Mouse (Mus musculus): ENCODE data around the gene Hoxc5.

Hoxc5 gene

DNA sequence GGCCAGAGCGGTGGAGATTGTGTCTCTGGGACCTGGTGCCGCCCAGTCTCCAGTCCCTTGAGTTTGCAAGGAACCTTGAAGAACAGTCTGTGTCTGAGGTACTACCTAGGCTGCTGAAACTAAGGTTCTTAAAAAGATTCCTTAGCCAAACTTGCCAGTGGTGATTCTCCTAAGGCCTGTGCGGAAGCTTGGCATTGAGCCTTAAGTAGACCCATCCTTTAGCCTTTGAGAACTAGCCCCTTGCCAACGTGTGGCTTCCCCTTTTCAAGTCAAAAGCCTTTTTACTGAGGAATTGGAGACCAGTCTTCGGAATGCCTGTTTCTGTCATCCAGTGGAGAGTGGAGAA lies 23.8 kb upstream of the Hoxc5 start:
- in situ Hi-C loops (cut with MseI, MboI): loop anchor here (10.0 to 25.0 kb wide), 2 partner anchors 159 to 181 kb away; no protein-coding TSS in a partner anchor

DNA sequence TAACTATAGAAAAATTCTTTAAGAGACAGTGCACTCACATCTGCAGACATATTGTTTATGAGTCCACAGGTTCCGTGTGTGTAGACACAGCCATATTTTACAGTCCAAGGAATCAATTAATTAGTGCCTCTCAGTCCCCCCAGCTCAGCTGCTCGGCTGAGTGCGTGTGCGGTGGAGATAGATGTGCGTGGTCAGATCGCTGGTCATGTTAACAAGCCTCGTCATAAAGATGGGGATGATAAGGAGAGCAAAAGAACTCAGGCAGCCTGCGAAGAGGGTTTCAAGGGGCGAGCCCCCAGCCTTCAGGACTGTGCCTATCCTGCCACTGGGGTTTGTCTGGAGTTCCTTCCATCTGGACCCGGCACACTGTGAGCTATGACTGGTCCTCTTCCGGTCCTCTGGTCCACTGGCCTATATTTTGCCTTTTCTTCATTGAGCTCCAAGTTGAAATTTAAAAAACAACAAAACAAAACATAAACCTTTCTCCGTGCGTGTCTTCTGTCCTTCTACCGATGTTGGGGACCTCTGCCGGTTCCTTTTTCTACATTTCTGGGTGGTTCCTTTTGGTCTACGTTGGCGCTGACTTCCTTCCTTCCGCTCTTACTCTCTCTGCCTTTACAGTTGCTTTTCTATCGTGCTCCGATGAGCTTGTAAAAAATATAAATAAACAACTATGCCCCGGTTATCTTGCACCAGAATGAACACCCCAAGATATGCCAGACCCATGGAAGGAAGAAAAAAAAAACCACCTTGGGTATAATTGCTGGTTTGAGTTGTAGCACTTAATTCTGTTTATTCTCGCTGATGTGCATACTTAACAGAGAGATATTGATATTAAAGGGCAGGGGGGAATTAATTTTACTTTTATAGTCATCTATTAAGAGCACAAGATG lies 21.8 kb upstream of the Hoxc5 start:
- in situ Hi-C loops (cut with MseI, MboI): loop anchor here (10.0 to 25.0 kb wide), 2 partner anchors 161 to 183 kb away; no protein-coding TSS in a partner anchor

DNA sequence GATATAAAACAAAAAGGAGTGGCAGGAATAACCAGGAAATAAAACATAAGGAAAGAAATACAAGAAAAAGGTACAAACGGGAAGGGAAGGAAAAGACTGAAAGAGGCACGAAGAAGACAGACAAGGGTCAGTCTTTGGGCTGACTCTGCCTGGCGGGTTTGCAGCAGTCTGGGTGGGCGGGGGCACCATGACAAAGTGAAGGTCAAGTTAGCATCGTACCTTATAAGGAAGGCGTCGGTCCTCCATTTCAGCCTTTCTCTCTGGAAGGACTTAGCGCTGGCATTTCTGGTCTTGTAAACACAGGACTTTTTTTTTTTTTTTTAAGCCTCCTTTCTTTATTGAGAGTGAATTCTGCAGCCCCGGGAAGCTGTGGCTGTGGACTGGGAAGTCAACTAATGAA lies 20.0 kb upstream of the Hoxc5 start:
- in situ Hi-C loops (cut with MseI, MboI): loop anchor here (10.0 to 25.0 kb wide), 2 partner anchors 162 to 185 kb away; no protein-coding TSS in a partner anchor

DNA sequence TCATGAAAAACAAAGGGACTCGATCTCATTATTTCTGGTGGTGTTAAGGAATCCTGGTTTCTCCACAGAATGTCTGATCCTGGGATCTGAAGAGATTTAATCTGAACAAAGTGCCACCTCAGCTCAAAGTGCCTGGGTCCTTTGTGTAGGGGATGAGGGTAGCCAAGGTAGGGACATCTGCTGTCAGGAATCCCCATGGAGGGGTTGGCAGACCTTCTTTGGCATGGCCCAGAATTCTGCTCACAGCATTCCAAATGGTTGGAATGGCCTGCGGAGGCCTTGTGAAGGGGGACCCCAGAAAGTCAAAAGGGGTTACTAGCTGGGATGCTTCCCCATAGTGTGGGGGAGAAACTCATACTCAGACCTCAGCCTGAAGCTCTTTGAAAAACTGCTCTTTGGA lies 18.4 kb upstream of the Hoxc5 start:
- in situ Hi-C loops (cut with MseI, MboI): loop anchor here (10.0 to 25.0 kb wide), 2 partner anchors 164 to 187 kb away; no protein-coding TSS in a partner anchor

DNA sequence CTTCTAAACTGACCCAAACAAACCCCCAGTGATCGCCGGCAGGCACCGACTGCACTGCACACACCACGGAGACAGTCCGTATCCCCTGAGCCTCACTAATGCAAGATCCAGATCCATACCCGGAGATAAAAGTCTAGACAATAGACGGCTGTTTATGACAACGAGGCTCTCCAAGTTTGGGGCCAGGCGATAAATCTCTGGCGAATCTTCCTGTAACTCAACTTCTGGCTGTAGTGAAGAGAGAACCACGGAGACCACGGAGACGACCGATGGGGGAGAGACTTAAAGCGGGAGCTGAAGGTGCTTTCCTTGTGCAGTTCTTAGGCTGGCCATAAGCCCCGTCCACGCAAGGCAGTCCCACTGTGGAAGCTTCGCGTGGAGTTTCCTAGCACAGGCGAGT lies 17.5 kb upstream of the Hoxc5 start:
- in situ Hi-C loops (cut with MseI, MboI): loop anchor here (10.0 to 25.0 kb wide), 2 partner anchors 165 to 187 kb away; no protein-coding TSS in a partner anchor

DNA sequence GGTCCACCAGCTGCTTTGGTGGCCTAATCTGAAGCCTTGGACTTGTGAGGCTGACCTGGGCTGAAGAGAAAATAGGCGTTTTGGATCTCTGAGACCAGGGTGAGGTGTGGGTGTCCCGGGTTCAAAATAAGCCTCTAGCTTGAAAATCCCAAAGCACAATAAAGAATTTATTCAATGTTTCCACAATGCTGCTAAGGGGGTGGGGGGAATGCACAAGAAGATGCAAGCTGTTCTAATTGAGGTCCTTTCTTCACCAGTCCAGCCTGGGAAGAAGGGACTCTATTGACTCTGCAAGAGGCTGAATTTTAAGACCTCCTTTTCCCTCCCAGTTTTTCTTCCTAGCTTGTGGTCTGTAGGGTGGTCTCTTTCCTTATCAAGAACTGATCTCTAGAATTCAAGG lies 16.4 kb upstream of the Hoxc5 start:
- in situ Hi-C loops (cut with MseI, MboI): no loop called here

DNA sequence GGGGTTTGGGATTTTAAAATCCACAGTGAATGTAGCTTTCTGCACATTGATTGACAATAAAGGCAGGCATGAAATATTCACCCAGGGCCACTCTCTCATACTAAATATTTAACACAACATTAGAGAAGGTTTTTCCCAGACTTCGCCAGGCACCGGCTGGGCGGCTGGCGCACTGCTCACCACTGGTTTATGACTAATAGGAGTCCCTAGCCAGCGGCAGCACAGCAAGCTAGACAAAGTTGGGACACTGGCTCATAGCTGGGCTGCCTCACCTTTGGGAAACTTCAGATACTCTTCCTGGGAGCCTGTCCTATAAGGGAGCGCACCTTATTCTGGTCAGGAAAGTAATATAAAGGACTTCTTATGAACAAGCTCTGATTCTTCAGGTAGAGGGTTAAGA lies 13.7 kb upstream of the Hoxc5 start:
- in situ Hi-C loops (cut with MseI, MboI): no loop called here

DNA sequence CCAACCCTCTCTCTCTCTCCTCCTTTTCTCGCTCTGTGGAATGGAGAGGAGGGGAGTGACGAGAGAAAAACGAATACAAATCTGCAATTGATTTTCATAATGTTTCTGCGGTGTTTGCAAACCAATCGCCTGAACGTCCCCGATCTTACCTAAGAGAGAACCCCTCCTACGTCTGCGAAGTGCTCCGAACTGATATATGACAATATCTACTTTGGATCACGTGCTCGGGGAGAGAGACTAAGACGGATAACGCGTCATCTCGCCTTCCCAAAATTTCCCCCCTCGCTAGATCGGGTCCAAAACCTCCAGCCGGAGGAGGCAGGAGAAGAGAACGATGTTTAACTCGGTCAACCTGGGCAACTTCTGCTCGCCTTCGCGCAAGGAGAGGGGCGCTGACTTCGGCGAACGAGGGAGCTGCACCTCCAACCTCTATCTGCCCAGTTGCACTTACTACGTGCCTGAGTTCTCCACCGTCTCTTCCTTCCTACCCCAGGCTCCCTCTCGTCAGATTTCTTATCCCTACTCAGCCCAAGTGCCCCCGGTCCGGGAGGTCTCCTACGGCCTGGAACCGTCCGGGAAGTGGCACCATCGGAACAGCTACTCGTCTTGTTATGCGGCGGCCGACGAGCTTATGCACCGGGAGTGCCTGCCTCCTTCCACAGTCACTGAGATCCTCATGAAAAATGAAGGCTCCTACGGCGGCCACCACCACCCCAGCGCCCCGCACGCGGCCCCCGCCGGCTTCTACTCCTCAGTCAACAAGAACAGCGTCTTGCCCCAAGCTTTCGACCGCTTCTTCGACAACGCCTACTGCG lies 12.8 kb upstream of the Hoxc5 start, which contains the start of gene Hoxc11:
TSS of gene Hoxc11 (plus strand) at position 236 of the 815 bp plus-strand sequence.
- in situ Hi-C loops (cut with MseI, MboI): no loop called here

DNA sequence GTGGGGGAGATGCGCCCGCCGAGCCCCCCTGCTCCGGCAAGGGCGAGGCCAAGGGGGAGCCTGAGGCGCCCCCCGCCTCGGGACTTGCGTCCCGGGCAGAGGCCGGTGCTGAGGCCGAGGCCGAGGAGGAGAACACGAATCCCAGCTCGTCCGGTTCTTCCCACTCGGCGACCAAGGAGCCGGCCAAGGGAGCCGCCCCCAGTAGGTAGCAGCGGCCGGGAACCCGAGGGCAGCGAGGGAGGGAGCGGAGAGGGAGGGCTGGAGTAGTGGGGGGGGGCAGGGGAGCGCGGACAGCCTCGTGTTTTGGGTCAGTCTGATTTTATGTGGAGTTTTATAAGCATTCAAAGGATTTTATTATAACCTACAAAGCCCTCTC lies 12.2 kb upstream of the Hoxc5 start:
- in situ Hi-C loops (cut with MseI, MboI): no loop called here

DNA sequence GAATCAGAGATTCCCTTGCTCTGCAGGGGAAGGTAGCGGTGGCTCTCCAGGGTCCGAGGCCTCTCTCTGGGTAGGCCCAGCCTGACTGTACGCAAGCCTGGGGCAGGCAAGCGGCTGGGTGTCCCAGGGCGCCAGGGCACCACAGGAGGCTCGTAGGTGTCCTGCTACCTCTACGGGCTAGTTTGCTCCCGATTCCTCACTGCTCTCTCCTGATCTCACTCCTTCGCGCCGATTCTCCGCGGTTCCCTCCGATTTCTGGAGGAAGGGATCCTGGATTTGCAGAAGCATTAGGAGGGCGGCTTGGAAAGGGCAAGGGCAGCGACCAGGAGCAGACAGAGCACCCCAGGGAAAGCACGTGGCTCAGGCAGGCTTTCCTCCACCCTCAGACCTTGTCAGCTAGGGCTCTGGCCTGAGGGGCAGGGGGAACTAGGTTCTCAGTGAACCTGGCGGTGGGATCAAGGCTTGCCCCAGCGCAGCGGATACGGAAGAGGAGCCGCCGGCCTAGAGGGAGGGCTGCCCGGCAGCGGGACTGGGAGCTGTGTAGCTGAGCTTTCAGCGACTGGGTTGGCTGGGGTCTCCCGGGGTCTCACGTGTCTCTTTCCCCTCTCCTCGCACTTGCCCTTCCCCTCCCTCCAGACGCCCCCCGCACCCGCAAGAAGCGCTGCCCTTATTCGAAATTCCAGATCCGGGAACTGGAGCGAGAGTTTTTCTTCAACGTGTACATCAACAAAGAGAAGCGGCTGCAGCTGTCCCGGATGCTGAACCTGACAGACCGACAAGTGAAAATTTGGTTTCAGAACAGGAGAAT lies 11.2 kb upstream of the Hoxc5 start:
- in situ Hi-C loops (cut with MseI, MboI): no loop called here

DNA sequence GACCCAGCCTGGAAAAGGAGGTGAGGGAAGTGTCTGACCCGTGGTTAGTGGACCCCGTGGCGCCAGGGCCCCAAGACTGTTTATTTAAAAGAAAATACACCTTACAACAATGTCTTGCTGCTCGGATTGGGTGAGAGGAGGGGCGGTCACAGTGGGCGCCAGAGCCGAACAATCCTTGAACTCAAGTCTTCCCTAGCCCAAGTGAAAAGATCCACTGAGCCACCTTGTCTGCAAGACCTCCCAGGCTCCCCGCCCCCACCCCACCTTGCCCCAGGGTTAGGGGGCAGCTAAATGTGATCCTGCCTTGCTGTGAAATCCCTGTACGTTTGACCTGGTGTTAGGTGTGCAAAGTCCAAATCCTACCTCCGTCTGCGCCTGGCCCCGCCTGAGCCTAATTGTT lies 10.3 kb upstream of the Hoxc5 start:
- in situ Hi-C loops (cut with MseI, MboI): no loop called here

DNA sequence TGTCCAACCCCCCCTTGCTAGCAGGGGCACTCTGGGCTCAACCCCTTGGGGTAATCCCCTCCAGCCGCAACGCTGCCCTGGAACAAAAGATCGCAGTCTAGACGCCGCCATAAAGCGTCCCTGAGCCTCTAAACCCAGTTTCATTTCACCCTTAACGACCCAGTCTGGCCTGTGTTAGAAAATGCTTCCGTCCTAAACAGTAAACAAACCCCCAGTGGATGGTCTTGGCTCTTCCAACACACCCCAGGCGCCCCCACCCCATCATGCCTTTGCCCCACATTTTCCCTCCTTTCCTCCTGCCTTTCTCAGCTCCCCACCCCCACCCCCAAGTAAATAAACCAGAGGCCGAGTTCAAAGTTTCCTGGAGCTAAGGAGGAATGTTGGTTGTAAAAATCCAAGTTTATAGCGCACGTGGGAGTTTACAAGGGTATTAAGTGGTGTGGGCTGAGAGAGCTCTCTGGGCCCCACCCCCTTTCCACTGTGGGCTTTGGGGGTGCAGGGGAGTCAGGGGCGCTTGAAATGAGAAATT lies 7.5 kb upstream of the Hoxc5 start:
- in situ Hi-C loops (cut with MseI, MboI): no loop called here

DNA sequence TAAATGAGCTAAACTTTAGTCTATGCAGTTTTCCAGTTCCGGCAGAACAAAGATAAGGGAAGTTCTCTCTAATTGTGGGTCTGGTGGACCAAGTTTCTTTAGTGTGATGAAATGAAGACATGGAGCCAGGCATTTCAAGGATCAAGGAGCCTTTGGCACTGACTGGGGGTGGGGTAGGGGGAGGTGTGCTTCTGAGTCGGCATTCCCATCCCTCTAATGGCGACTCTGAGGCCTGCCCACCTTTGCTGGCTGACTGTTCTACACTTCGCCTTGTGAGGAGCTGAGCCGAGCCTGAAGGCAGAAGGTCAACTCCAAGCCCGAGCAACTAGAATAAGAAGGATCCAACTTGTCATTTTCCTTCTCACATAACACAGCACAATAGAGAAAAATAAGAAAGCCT lies 5.5 kb upstream of the Hoxc5 start:
- in situ Hi-C loops (cut with MseI, MboI): no loop called here

DNA sequence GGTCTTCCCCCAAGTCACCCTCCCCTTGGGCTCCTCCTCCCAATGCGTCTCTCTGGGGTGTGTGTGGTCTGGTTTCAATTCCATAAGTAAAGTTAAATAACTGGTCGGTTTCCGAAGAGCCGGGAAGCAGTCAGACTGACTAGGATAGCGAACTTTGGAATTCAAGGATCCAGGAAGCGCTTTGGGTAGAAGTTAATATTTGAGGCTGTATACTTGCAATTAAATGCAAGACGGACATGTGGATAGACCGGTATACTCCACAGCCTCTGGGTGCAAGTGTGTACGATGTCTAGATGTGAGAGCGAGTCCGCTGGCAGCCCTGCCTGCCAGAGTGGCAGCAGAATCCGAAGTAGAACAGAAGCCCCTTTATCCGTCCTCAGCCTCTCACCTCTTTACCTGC lies 4.8 kb upstream of the Hoxc5 start:
- in situ Hi-C loops (cut with MseI, MboI): no loop called here

DNA sequence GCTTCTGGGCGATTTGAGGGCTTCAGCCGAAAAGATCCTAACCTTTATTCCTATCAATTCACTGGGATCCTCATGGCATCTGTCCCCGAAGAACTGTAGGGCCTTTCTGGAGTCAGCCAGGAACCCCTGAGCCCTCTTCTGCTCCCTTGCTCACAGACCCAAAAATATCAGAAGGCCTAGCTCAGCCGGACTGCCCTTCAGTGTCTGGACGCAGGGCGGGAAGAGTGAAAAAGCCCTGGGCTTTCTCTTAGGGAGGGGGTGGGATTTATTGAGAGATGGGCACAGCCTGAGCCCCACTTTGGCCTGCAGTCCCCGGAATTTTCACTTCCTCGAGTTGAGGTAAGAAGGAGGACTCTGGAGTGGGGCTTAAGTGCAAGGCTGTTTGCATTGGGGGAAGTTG lies 4.0 kb upstream of the Hoxc5 start:
- in situ Hi-C loops (cut with MseI, MboI): no loop called here

DNA sequence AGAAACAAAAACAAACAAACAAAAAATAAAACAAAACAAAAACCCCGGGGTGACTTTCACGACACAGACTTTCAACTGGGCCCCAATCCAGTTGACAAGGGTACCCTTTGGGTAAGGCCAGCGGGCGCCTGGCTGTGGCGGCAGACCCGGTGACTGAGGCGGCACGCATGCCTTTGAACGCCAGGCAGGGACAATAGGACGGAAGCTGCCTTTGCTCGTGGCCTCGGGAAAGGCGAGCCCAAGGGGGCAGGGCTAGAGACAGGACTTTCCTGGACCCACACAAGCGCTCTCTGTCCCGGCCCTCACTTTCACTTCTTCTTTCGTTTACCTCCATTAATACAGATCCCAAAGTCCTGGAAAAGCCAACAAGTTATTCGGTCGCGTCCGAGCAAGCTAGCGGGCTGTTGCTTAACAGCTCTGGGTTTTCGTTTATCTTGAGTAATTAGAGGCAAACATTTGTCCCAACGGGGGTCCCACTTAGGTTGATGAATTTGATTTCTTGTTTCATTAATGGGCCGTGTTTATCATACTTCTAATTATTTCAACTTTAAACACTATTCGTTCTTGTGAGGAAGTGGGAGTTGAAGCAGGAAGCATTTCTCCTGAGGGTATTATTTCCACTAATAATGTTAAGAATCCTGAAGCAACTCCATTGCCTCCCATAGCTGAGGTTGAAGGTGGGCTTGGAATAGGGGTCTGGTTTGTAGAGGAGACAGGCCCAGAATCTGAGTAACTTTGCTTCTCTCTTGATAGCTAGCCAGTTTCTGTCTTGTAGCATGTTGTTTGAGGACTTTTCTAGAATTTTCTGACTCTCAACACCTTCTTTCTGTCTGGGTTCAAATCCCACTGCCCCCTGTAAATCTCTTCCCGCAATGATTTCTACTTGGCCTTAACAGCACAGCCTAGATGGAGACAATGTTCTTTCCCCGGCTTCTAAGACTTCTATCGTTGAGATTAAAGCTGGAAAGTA lies 3.3 kb upstream of the Hoxc5 start:
- in situ Hi-C loops (cut with MseI, MboI): no loop called here

DNA sequence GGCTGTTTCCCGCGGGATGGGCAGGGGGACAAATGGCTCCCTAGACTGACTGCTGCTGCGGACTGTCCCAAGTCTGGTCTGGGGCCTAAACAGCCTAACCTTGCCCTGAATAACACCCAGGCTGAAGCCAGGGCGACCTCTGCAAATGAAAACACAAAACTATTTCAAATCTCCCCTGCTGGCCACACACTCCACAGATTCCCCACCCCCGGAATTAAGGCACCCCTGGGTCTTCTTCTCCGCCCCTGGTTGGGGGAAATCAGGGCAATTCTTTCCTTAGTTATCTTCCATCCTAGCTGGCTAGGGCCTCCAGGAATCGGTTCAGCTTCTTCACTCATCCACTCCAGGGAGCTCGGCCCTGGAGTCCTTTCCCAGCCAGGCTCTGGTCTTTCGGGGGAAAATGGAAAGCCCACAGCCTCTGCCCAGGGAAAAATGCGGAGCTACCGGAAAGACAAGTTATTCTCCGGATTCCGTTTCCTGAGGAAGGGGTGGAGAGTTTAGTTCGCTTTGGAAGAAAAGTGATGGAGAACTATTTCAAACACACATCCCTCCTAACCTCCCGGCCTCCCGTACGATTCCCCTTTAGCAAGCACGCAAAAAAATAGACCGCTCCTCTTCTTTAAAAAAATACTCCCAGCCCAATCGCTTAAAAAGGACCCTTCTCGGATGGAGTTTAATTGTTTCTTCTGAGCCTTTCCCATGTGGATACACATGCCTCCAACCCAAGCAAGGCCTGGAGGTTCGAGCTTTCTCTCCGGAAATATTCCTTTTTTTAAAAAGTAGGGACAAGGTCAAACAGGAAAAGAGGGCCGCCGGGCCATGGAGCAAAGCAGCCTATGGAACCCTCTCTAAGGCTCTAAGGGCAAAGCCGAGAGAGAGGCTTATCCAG lies 2.0 kb upstream of the Hoxc5 start:
- in situ Hi-C loops (cut with MseI, MboI): no loop called here

DNA sequence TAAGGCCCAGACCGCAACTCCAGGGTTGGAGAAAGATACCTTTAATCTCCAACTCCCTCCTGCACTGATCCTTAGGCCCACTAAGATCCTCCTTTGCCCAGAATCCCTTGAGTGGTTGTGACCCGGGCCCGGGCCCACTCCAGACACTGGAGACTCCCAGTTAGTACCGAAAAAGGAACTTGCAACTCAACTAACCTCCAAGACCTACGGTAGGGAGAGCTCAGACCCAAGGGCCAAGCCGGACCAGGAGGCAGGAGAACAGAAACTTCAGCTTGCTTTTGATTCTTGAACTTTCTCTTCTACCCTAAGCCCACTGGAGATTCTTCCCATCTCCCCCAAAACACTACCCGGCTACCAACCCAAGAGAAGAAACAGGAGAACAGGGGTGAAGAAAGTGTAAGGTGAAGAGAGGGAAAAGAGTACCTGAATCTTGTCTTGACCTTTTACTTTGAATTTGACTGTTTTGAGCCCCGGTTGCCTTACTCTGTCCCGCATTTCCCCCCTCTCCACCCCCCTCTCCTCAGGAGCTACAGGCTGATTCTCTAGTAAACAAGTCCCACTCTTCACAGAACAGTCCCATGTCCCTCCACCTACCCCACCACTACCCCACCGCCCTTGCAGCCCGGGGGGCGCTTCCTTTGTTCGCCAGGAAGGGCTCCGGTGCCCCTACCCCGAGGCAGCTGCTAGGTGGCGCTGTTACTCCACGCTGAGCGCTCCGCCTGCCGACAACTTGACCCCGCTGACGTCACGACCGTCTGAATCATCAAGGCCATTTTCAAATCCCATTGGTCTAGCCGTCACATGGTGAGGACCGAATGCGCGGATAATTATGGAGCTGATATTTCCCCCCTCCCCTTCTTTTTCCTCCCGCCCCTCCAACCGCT lies 1.1 kb upstream of the Hoxc5 start:
- in situ Hi-C loops (cut with MseI, MboI): no loop called here

Measured in mouse trophoblast stem cell (cell line).